Mouse (Mus musculus) neural tube, embryonic 11.5 days (tissue): Measurements from ENCODE around the gene Grb10. TPM values are rescaled to one million over a fixed set of nuclear protein-coding genes. Genes with fewer than 3 reads are reported as not detected.

ENCODE experiments used
- ATAC-seq: fragments of 200-750 bp; cut with Nextera tagmentation; 2 replicates; pipeline ENCODE4 v1.8.0; 2017; ENCODE audit warnings: moderate number of reproducible peaks, mild to moderate bottlenecking, moderate TSS enrichment, moderate library complexity; ENCODE audit not compliant: insufficient read depth, low FRiP score, low TSS enrichment
- DNase-seq: peaks from one replicate; pipeline ENCODE4 v3.0.0-alpha.2; 2015; ENCODE audit warnings: low spot score
- H3K27ac ChIP-seq: fragments of 300-500 bp; sonication (generic); 2 replicates; pipeline ENCODE4 v1.5.1; 2014; ENCODE audit warnings: low read depth, mild to moderate bottlenecking, low read length
- H3K27me3 ChIP-seq: fragments of 300-500 bp; sonication (generic); 2 replicates; pipeline ENCODE4 v1.6.1; 2014; ENCODE audit warnings: mild to moderate bottlenecking, low read length, mixed read lengths; ENCODE audit not compliant: control insufficient read depth, insufficient read depth
- H3K36me3 ChIP-seq: fragments of 300-500 bp; sonication (generic); 2 replicates; pipeline ENCODE4 v1.6.1; 2014; ENCODE audit warnings: mild to moderate bottlenecking, low read length, moderate library complexity, mixed read lengths; ENCODE audit not compliant: control insufficient read depth, insufficient read depth
- H3K4me1 ChIP-seq: fragments of 300-500 bp; sonication (generic); 2 replicates; pipeline ENCODE4 v1.6.1; 2014; ENCODE audit warnings: low read length, mixed read lengths; ENCODE audit not compliant: control insufficient read depth, insufficient read depth
- H3K4me2 ChIP-seq: fragments of 300-500 bp; sonication (generic); 2 replicates; pipeline ENCODE4 v1.6.1; 2014; ENCODE audit warnings: low read depth, mild to moderate bottlenecking, moderate library complexity
- H3K4me3 ChIP-seq: fragments of 300-500 bp; sonication (generic); 2 replicates; pipeline ENCODE4 v1.5.1; 2014; ENCODE audit warnings: low read depth, low read length
- H3K9ac ChIP-seq: fragments of 300-500 bp; sonication (generic); 2 replicates; pipeline ENCODE4 v1.6.1; 2014; ENCODE audit warnings: mild to moderate bottlenecking, low read length
- H3K9me3 ChIP-seq: fragments of 300-500 bp; sonication (generic); 2 replicates; pipeline ENCODE4 v1.6.1; 2016; ENCODE audit warnings: low read length; ENCODE audit not compliant: control insufficient read depth
- WGBS: fragments of 180-500 bp; shearing (Covaris S2); extraction: QIAGEN DNeasy Blood & Tissue Kit; methylation state at CpG from one replicate; pipeline ENCODE4 v1.1.7; 2014; 5-methylcytosine and 5-hydroxymethylcytosine counted together
- polyA plus RNA-seq: library from polyadenylated mRNA; unstranded; fragments of >200 nt; fragmentation: Nextera tagmentation; extraction: Ambion mirVana; gene quantifications from 2 replicates; pipeline ENCODE4 v1.2.1, GENCODE M21; 2014

The Grb10 gene
- polyA plus RNA-seq, 1 experiment from 2014 or later: 181 TPM

GRCm38 (mm10) chr11:12048135-12048534, 9.7 kb upstream of the Grb10 start:
- H3K36me3 ChIP-seq: no peaks in the 10 kb centered on the region

DNA sequence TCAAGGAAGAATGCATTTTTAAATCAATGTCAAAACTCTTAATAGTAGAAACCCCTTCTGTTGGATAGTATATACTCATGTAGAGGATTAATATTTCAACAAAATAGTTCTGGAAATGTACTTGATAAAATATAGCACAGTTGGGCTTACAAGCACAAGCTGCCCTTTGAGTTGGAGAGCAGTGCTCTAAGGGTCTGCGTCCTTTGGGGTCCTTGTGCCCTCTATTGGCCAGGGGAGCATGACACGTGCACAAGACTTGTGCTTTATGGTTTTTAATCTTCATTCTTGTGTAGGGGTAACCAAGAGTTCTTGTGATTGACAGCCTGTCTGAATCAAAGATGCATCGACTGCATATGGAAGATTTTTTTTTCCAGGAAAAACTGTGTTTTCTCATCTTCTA, 5.8 kb upstream of the Grb10 start:
- Histone ChIP-seq H3K9ac (no peak overlapping the region), H3K27me3 (peaks cover 24% of the 10 kb centered on the region), H3K4me2 (no peak overlapping the region), H3K4me3 (no peak overlapping the region), H3K4me1 (no peaks in the 10 kb centered on the region), H3K36me3 (no peaks in the 10 kb centered on the region), H3K9me3 (no peaks in the 10 kb centered on the region), H3K27ac (no peak overlapping the region)
- 61% methylated on average over 3 of the region's 3 CpGs for WGBS
- ATAC-seq (no peak), DNase-seq (no peak)

More at GRCm38 (mm10) chr11:12048135-12048534, 9.7 kb upstream of the Grb10 start:
- no peak overlapping the region for H3K27ac ChIP-seq
- H3K9ac ChIP-seq: no peak overlapping the region
- no peak for ATAC-seq
- H3K27me3 ChIP-seq: no peaks in the 10 kb centered on the region
- H3K4me3 ChIP-seq: no peak overlapping the region
- H3K9me3 ChIP-seq: no peaks in the 10 kb centered on the region
- WGBS: 69% methylated on average over 1 of the region's 1 CpGs
- DNase-seq: no peak
- no peak overlapping the region for H3K4me2 ChIP-seq
- no peaks in the 10 kb centered on the region for H3K4me1 ChIP-seq

DNA sequence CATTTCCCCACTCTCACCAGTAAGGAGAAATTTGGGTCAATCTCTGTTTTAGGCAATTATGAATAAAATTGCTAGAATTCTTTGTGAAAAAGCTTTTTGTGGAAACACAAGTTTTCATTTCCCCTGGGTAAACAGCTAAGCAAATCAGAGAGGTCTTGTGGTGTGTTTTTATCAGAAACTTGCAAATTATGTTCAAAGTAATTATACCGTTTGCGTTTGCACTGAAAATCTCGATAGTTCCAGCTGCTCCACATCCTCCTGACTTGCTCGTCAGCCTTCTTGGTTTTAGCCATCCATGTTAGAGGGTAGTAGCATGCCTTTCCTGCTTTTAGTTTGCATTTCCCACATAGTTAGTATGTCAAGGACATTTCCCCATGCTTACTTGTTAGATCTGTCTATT, 3.3 kb upstream of the Grb10 start:
- Histone ChIP-seq H3K9me3 (no peaks in the 10 kb centered on the region), H3K9ac (no peak overlapping the region), H3K4me1 (no peaks in the 10 kb centered on the region), H3K4me2 (no peak overlapping the region), H3K27ac (no peak overlapping the region), H3K4me3 (no peak overlapping the region), H3K27me3 (peaks cover 46% of the 10 kb centered on the region), H3K36me3 (no peaks in the 10 kb centered on the region)
- no peak for DNase-seq
- WGBS: 87% methylated on average over 4 of the region's 4 CpGs
- no peak for ATAC-seq

- no peak for ATAC-seq
- Histone ChIP-seq H3K4me1 (no peaks in the 10 kb centered on the region), H3K9ac (no peak overlapping the region), H3K4me3 (no peak overlapping the region), H3K36me3 (no peaks in the 10 kb centered on the region), H3K27me3 (peaks cover 50% of the 10 kb centered on the region), H3K4me2 (no peak overlapping the region), H3K27ac (no peak overlapping the region), H3K9me3 (no peaks in the 10 kb centered on the region)
- WGBS: 81% methylated on average over 6 of the region's 6 CpGs
- DNase-seq: no peak
Observed at GRCm38 (mm10) chr11:12041379-12041778, 2.9 kb upstream of the Grb10 start.

GRCm38 (mm10) chr11:12040391-12040790, 1.9 kb upstream of the Grb10 start:
- peaks cover 60% of the 10 kb centered on the region for H3K27me3 ChIP-seq
- WGBS: 91% methylated on average over 4 of the region's 4 CpGs
- ATAC-seq (no peak), DNase-seq (no peak)
- H3K27ac ChIP-seq: no peak overlapping the region
- H3K4me2 ChIP-seq: no peak overlapping the region
- H3K9me3 ChIP-seq: no peaks in the 10 kb centered on the region
- no peak overlapping the region for H3K9ac ChIP-seq
- H3K4me1 ChIP-seq: no peaks in the 10 kb centered on the region
- no peaks in the 10 kb centered on the region for H3K36me3 ChIP-seq
- no peak overlapping the region for H3K4me3 ChIP-seq

DNA sequence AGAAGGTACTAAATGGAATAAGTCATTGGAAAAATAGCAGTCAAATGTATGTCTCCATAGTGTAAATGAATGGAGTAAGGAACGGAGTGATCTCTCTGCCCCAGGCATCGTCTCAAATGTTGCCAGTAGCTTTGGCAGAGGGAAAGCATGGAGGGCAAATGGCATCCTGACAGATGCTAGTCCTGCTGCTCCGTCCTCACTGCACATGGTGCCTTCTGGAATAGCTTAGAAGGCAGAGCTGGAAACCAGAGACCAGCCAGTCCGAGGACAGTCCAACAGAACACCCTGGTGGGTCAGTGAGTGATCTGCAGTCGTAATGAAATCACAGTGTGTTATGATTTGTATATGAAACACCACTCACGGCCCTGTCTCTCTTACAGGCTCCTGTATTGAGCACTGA, 1.3 kb upstream of the Grb10 start:
- no peak overlapping the region for H3K4me3 ChIP-seq
- H3K36me3 ChIP-seq: no peaks in the 10 kb centered on the region
- 60% methylated on average over 6 of the region's 6 CpGs for WGBS
- H3K9ac ChIP-seq: no peak overlapping the region
- H3K9me3 ChIP-seq: no peaks in the 10 kb centered on the region
- H3K4me1 ChIP-seq: no peaks in the 10 kb centered on the region
- ATAC-seq (no peak), DNase-seq (no peak)
- peaks cover 67% of the 10 kb centered on the region for H3K27me3 ChIP-seq
- no peak overlapping the region for H3K27ac ChIP-seq
- no peak overlapping the region for H3K4me2 ChIP-seq

GRCm38 (mm10) chr11:12039098-12039497, 615 bp upstream of the Grb10 start:
- ATAC-seq: peak; percentile 10; the same call in 1 of the 2 replicates
- H3K9ac ChIP-seq: no peak overlapping the region
- peak; percentile 69 for DNase-seq
- no peak overlapping the region for H3K4me2 ChIP-seq
- peaks cover 73% of the 10 kb centered on the region for H3K27me3 ChIP-seq
- no peaks in the 10 kb centered on the region for H3K4me1 ChIP-seq
- 24% methylated on average over 3 of the region's 3 CpGs for WGBS
- H3K27ac ChIP-seq: no peak overlapping the region
- H3K9me3 ChIP-seq: no peaks in the 10 kb centered on the region
- H3K36me3 ChIP-seq: no peaks in the 10 kb centered on the region
- H3K4me3 ChIP-seq: no peak overlapping the region

DNA sequence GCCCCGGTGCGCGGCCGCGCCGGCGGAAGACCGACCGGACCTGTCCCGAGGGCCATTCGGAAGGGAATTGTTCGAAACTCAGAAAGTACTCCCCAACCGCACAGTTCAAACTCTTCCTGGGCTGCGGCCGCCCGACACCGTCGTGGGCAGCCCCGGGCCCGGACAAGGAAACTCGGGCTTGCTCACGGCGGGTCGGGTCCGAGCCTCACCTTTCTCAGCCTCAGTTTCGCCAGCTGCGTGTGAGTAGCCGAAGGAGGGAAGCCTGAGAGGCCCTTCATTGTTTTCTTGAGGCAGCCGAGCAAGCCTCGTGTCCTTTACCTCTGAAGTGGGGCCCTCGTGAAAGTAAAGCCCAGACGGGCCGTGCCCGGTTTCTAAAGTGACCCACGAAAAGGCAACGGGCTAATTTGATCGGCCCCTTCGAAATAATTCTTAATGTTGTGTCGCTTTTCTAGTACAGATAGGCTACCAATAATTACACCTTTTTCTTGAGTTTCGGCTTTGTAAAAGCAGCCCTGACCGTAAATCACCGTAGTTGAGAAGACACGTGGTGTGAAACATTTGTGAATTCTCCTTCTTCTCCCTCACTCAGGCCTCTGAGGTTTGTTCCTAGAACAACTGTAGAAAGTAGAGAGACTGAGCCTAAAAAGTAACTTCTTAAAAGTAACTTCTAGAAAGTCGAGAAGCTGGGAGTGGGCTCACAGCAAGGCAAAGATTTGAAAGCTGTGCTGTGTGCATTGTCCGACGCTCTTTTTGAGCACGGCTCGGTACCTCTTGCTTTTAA, 604 bp downstream of the Grb10 start:
- WGBS: 4% methylated on average over 38 of the region's 48 CpGs
- peak; percentile 55 for DNase-seq
- no peaks in the 10 kb centered on the region for H3K36me3 ChIP-seq

GRCm38 (mm10) chr11:12037075-12037686, 1.3 kb downstream of the Grb10 start:
- peak overlapping the region; percentile 88 for H3K27ac ChIP-seq
- peak overlapping the region; percentile 31 for H3K4me2 ChIP-seq
- peak; percentile 74 for DNase-seq
- no peaks in the 10 kb centered on the region for H3K4me1 ChIP-seq
- H3K9ac ChIP-seq: peak overlapping the region; percentile 93
- peaks cover 84% of the 10 kb centered on the region for H3K27me3 ChIP-seq
- under 1% methylated on average over 41 of the region's 93 CpGs for WGBS
- H3K4me3 ChIP-seq: peak overlapping the region; percentile 75
- ATAC-seq: peak; percentile 66
- no peaks in the 10 kb centered on the region for H3K36me3 ChIP-seq
- no peaks in the 10 kb centered on the region for H3K9me3 ChIP-seq

More for the DNA sequence above, 604 bp downstream of the Grb10 start:
- Histone ChIP-seq H3K9me3 (no peaks in the 10 kb centered on the region), H3K4me3 (peak overlapping the region; percentile 75), H3K4me2 (peak overlapping the region; percentile 31), H3K9ac (peak overlapping the region; percentile 93), H3K4me1 (no peaks in the 10 kb centered on the region), H3K27me3 (peaks cover 84% of the 10 kb centered on the region), H3K27ac (peak overlapping the region; percentile 88)
- ATAC-seq: peak; percentile 13; the same call in 1 of the 2 replicates
